Mouse (Mus musculus) limb, embryonic 14.5 days (tissue): Measurements from ENCODE around the gene Zfc3h1. TPM values are rescaled to one million over a fixed set of nuclear protein-coding genes. Genes with fewer than 3 reads are reported as not detected.

Experiments
- ATAC-seq: fragments of 200-750 bp; cut with Nextera tagmentation; 2 replicates; pipeline ENCODE4 v1.8.0; 2017; ENCODE audit warnings: low read depth, moderate number of reproducible peaks, moderate TSS enrichment; ENCODE audit not compliant: low FRiP score
- DNase-seq: peaks from one replicate; pipeline ENCODE4 v3.0.0-alpha.2; 2015; ENCODE audit warnings: low spot score
- H3K27ac ChIP-seq: fragments of 300-500 bp; sonication (generic); replicated peaks from 2 replicates; pipeline ENCODE4 v1.5.1; 2014; ENCODE audit warnings: low read depth, mild to moderate bottlenecking, low read length, moderate library complexity, mixed read lengths
- H3K27me3 ChIP-seq: fragments of 300-500 bp; sonication (generic); 2 replicates; pipeline ENCODE4 v1.6.1; 2014; ENCODE audit warnings: low read length, mixed read lengths; ENCODE audit not compliant: control insufficient read depth, insufficient read depth
- H3K36me3 ChIP-seq: fragments of 300-500 bp; sonication (generic); 2 replicates; pipeline ENCODE4 v1.6.1; 2014; ENCODE audit warnings: mild to moderate bottlenecking, low read length, moderate library complexity, mixed read lengths; ENCODE audit not compliant: control insufficient read depth, insufficient read depth
- H3K4me1 ChIP-seq: fragments of 300-500 bp; sonication (generic); 2 replicates; pipeline ENCODE4 v1.6.1; 2014; ENCODE audit warnings: antibody characterized with exemption, low read length, mixed read lengths; ENCODE audit not compliant: control insufficient read depth, insufficient read depth
- H3K4me2 ChIP-seq: fragments of 300-500 bp; sonication (generic); replicated peaks from 2 replicates; pipeline ENCODE4 v1.6.1; 2014; ENCODE audit warnings: low read depth, mild to moderate bottlenecking, low read length, moderate library complexity; ENCODE audit not compliant: severe bottlenecking
- H3K4me3 ChIP-seq: fragments of 300-500 bp; sonication (generic); replicated peaks from 2 replicates; pipeline ENCODE4 v1.5.1; 2014; ENCODE audit warnings: low read length
- H3K9ac ChIP-seq: fragments of 300-500 bp; sonication (generic); 2 replicates; pipeline ENCODE4 v1.6.1; 2014; ENCODE audit warnings: mild to moderate bottlenecking, low read depth, low read length, moderate library complexity; ENCODE audit not compliant: severe bottlenecking
- H3K9me3 ChIP-seq: fragments of 300-500 bp; sonication (generic); 2 replicates; pipeline ENCODE4 v1.6.1; 2016; ENCODE audit warnings: low read length; ENCODE audit not compliant: control insufficient read depth
- POLR2A ChIP-seq: fragments of 200-500 bp; IDR thresholded peaks from 2 replicates; pipeline ENCODE4 v1.8.0; 2012; ENCODE audit warnings: inconsistent platforms, mild to moderate bottlenecking, moderate library complexity, borderline replicate concordance; ENCODE audit not compliant: insufficient read depth, insufficient read length; ENCODE audit errors: extremely low read depth
- WGBS: fragments of 180-500 bp; shearing (Covaris S2); extraction: QIAGEN DNeasy Blood & Tissue Kit; methylation state at CpG from one replicate; pipeline ENCODE4 v1.1.7; 2014; 5-methylcytosine and 5-hydroxymethylcytosine counted together
- polyA plus RNA-seq, 2 experiments: library from polyadenylated mRNA; depleted of rRNA in 1 of 2; stranded (reverse) in 1 of 2; unstranded in 1 of 2; fragments of >200 nt; fragmentation: Nextera tagmentation in 1 of 2; extraction: Ambion mirVana in 1 of 2; gene quantifications; 2 replicates each; pipeline versions ENCODE4 v1.2.1 to v1.2.3; 2012 to 2014

The Zfc3h1 gene
- polyA plus RNA-seq, 2 experiments: 31.8 to 141 TPM

DNA sequence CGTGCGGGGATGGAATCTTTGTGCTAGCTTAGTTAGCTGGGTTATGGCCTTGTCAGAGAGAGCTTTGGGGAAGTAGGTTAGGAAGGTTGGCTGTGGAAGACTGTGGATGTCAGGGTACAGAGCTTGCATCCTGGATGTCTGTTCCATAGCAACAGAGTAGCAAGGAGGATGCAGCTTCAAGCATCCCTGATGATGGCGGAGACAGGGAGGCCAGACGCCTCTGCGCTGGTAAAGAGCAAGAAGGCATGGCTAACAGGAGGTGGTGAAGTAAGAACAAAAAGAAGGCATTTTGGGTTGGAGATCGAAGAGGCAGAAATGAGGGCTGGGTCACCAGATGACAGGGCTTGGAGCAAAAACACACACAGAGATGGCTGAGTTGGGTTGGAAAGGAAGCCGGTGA lies 83.9 kb downstream of the Zfc3h1 start:
- no peaks in the 10 kb centered on the region for H3K4me1 ChIP-seq
- DNase-seq: no peak
- no peaks in the 10 kb centered on the region for H3K36me3 ChIP-seq
- H3K9ac ChIP-seq: no peak overlapping the region
- ATAC-seq: no peak
- no peak overlapping the region for H3K4me2 ChIP-seq
- 58% methylated on average over 7 of the region's 7 CpGs for WGBS
- no peak for TF ChIP-seq POLR2A
- H3K27ac ChIP-seq: no peak overlapping the region
- H3K27me3 ChIP-seq: 0 out of 2 replicates have a peak, but pooled peaks cover 8% of the 10 kb centered on the region
- H3K9me3 ChIP-seq: no peaks in the 10 kb centered on the region
- H3K4me3 ChIP-seq: no peak overlapping the region

DNA sequence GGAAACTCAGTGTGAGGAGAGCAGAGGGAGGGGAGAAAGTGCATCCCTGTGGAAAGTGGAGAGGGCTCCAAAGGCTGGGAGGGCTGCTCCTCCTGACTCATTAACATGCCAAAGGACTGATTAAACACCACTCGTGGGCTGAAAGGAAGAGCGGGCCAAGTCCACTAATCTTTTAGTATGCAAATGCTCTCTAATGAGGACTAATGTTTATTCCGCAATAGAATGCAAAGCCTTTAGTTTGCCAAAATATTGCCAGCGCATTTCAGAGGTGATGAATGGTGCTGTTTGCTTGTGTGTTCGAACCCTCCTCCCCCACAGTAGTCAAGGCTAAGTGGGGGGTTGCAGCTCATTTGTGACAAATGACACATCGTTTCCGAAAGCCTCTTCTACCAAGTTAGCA lies 84.3 kb downstream of the Zfc3h1 start:
- Histone ChIP-seq H3K27ac (no peak overlapping the region), H3K9me3 (no peaks in the 10 kb centered on the region), H3K4me1 (no peaks in the 10 kb centered on the region), H3K27me3 (0 out of 2 replicates have a peak, but pooled peaks cover 8% of the 10 kb centered on the region), H3K4me2 (no peak overlapping the region), H3K4me3 (no peak overlapping the region), H3K36me3 (no peaks in the 10 kb centered on the region), H3K9ac (no peak overlapping the region)
- TF ChIP-seq POLR2A: no peak
- WGBS: 30% methylated on average over 7 of the region's 7 CpGs
- DNase-seq (no peak), ATAC-seq (no peak)

DNA sequence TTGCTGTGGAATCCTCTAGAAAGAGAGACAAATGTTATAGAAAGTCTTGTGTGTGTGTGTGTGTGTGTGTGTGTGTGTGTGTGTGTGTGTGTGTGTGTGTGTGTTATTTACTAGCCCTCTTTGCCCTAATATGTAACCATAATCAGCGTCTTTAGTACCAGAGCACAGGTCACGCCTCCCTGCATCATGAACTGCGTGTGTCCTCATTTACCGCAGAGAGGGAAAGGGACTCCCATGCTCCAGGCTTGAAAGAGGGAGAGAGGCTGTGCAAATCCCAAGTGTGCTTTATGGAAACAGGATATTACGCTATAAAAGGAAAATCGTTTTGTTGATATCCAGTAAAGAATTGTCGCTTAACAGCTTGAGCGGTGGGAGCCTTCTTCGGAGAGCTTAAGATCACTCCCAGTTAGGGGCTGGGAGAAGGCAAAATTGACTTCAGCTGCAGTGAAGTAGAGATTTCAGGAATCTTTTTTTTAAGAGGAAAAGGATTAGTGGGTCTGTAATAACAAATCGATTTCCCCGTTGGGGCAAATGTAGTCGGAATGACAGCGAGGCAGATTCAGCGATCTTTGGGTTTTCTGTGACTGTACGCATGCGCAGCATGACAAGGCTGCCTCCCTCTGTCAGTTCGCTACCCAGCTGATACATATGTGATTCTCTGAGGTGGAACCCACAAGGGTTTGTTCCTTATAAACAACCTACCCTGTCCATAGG lies 86.0 kb downstream of the Zfc3h1 start:
- Histone ChIP-seq H3K4me3 (peak overlapping the region; percentile 28), H3K9ac (0 out of 2 replicates have a peak overlapping the region, but pooled peaks have one; percentile 1), H3K4me1 (no peaks in the 10 kb centered on the region), H3K27me3 (0 out of 2 replicates have a peak, but pooled peaks cover 8% of the 10 kb centered on the region), H3K4me2 (peak overlapping the region; percentile 38), H3K36me3 (no peaks in the 10 kb centered on the region), H3K9me3 (no peaks in the 10 kb centered on the region), H3K27ac (no peak overlapping the region)
- no peak for TF ChIP-seq POLR2A
- ATAC-seq: no peak
- WGBS: 29% methylated on average over 17 of the region's 17 CpGs
- DNase-seq: peak; percentile 23

DNA sequence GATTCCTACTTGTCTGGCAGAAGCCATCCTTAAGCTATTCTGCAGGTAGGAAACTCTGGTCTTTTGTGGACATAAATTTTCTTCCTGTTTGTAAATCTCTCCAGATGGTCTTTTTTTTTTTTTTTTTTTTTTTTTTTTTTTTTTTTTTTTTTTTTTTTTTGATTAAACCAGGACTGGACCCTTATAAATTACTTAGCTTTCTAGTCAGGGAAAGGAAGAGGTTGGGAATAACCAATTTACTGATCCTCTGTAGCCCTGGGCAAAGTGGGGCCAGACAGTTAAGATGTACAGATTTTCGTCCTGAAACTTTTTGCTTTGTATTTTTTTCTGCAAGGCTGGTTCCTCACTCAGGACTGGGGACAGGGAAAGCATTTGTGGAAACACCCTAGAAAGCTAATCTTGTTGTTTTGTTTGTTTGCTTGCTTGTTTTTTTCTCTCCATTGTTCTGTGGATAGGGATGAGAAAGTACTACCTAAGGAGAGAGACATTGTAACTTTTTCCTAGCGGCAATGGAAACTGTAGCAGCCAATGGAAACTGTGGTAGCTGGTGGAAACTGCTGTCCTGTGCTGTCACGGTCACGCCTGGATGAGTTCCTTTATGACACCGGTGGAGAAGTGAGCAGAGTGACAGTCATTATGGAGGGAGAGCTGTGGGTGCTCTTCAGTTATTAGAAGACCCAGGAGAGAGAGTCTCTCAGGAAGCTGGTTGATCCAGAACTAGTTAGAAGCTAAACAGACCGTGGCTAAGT lies 88.6 kb downstream of the Zfc3h1 start:
- Histone ChIP-seq H3K36me3 (no peaks in the 10 kb centered on the region), H3K27me3 (0 out of 2 replicates have a peak, but pooled peaks cover 7% of the 10 kb centered on the region), H3K27ac (no peak overlapping the region), H3K9me3 (no peaks in the 10 kb centered on the region), H3K4me2 (no peak overlapping the region), H3K9ac (no peak overlapping the region), H3K4me3 (no peak overlapping the region), H3K4me1 (peaks cover 2% of the 10 kb centered on the region; the same call in 1 of the 2 replicates)
- DNase-seq: no peak
- TF ChIP-seq POLR2A: no peak
- no peak for ATAC-seq
- WGBS: 76% methylated on average over 6 of the region's 6 CpGs

DNA sequence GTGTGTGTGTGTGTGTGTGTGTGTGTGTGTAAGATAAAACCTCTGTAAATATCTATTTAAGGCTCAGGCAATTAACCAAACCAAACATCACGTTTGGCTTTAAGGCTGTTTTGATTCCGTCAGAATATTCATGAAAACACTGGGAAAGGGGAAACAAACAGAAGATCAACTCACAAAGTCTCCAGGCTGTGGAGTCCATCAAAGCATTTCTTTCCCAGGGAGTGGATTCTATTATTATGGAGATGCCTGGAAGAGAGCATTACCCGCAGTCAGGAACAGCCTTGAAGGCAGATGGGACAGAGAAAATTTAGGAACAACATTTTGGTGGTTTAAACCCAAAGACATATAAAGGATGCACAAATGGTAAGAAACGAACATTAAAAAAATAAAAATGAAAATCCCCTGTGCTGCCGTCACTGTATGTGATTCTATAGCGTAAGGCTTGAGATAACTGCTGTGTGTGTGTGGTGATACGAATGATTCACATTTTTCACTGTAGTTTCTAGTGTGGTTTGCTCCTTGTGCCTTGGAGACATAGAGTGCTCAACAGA lies 90.3 kb downstream of the Zfc3h1 start:
- H3K27ac ChIP-seq: no peak overlapping the region
- H3K9me3 ChIP-seq: no peaks in the 10 kb centered on the region
- ATAC-seq (no peak), DNase-seq (no peak)
- H3K4me1 ChIP-seq: peaks cover 9% of the 10 kb centered on the region
- no peak overlapping the region for H3K4me2 ChIP-seq
- no peak overlapping the region for H3K4me3 ChIP-seq
- H3K27me3 ChIP-seq: no peaks in the 10 kb centered on the region
- H3K36me3 ChIP-seq: no peaks in the 10 kb centered on the region
- H3K9ac ChIP-seq: no peak overlapping the region
- TF ChIP-seq POLR2A: no peak
- 73% methylated on average over 7 of the region's 7 CpGs for WGBS
